Mouse (Mus musculus) stomach, postnatal 0 days (tissue): ENCODE data around the gene Atp13a3.

Experiments
- CTCF ChIP-seq: IDR thresholded peaks from 2 replicates; pipeline ENCODE4 v1.5.1; 2016; ENCODE audit warnings: antibody characterized with exemption, low read depth, mild to moderate bottlenecking, moderate library complexity
- EP300 ChIP-seq: optimal IDR thresholded peaks from 2 replicates; pipeline ENCODE3; 2016; ENCODE audit warnings: antibody characterized with exemption

GRCm38 (mm10) chr16:30405925-30406670, at the start of gene Atp13a3:
- TF ChIP-seq CTCF = no peak
- TF ChIP-seq EP300 = no peak
